Mouse (Mus musculus): ENCODE results near the gene Mdfi. TPM values are rescaled to one million over a fixed set of nuclear protein-coding genes. Genes with fewer than 3 reads are reported as not detected.

Gene Mdfi
- total and polyA plus RNA-seq, 2 experiments from 2014 or later = 0.99 to 9.5 TPM

- H3K27me3 ChIP-seq (ENCODE audit: insufficient read depth, low read length) = no peaks in the 10 kb centered on the region
- peak; percentile 68 for DNase-seq
- H3K4me2 ChIP-seq (ENCODE audit: low read depth) = peak overlapping the region; percentile 75
- WGBS = 15% methylated on average over 26 of the region's 26 CpGs
- peaks cover 39% of the 10 kb centered on the region for H3K4me1 ChIP-seq (ENCODE audit: insufficient read depth)
- ATAC-seq = 0 out of 2 replicates have a peak, but pooled peaks have one; percentile 1
- H3K9me3 ChIP-seq (ENCODE audit: low read length) = no peaks in the 10 kb centered on the region
- H3K4me3 ChIP-seq (ENCODE audit: low read depth, low read length) = peak overlapping the region; percentile 51
- H3K36me3 ChIP-seq (ENCODE audit: insufficient read depth) = peaks cover 20% of the 10 kb centered on the region
- no peak for TF ChIP-seq CTCF (IDR thresholded peaks at IDR 0.05; ENCODE audit: low read depth)
- H3K27ac ChIP-seq (ENCODE audit: low read depth, low read length) = peak overlapping the region; percentile 88
- peak overlapping the region; percentile 75 for H3K9ac ChIP-seq
Measured at GRCm38 (mm10) chr17:47876776-47877714, 42.6 kb upstream of the Mdfi start.

- 15% methylated on average over 9 of the region's 9 CpGs for WGBS
- Histone ChIP-seq H3K4me1 (ENCODE audit: insufficient read depth) (peaks cover 32% of the 10 kb centered on the region), H3K27ac (ENCODE audit: low read depth, low read length) (0 out of 2 replicates have a peak overlapping the region, but pooled peaks have one; percentile 5), H3K9ac (no peak overlapping the region), H3K27me3 (ENCODE audit: insufficient read depth, low read length) (no peaks in the 10 kb centered on the region), H3K36me3 (ENCODE audit: insufficient read depth) (peaks cover 51% of the 10 kb centered on the region), H3K4me2 (ENCODE audit: low read depth) (peak overlapping the region; percentile 29), H3K4me3 (ENCODE audit: low read depth, low read length) (no peak overlapping the region), H3K9me3 (ENCODE audit: low read length) (no peaks in the 10 kb centered on the region)
- ATAC-seq (peak; percentile 78), DNase-seq (peak; percentile 92)
- peak; percentile 90 for TF ChIP-seq CTCF (IDR thresholded peaks at IDR 0.05; ENCODE audit: low read depth)
Measured at GRCm38 (mm10) chr17:47873341-47873791, 38.9 kb upstream of the Mdfi start.

- Histone ChIP-seq H3K27me3 (ENCODE audit: insufficient read depth, low read length) (no peaks in the 10 kb centered on the region), H3K9me3 (ENCODE audit: low read length) (no peaks in the 10 kb centered on the region), H3K4me2 (ENCODE audit: low read depth) (peak overlapping the region; percentile 8), H3K4me1 (ENCODE audit: insufficient read depth) (peaks cover 28% of the 10 kb centered on the region), H3K36me3 (ENCODE audit: insufficient read depth) (peaks cover 59% of the 10 kb centered on the region), H3K9ac (peak overlapping the region; percentile 35), H3K27ac (ENCODE audit: low read depth, low read length) (peak overlapping the region; percentile 1; the same call in 1 of the 2 replicates), H3K4me3 (ENCODE audit: low read depth, low read length) (no peak overlapping the region)
- DNase-seq = no peak
- ATAC-seq = no peak
- 15% methylated on average over 31 of the region's 31 CpGs for WGBS
- no peak for TF ChIP-seq CTCF (IDR thresholded peaks at IDR 0.05; ENCODE audit: low read depth)
Measured at GRCm38 (mm10) chr17:47872311-47873011, 38.0 kb upstream of the Mdfi start.

- Histone ChIP-seq H3K36me3 (ENCODE audit: insufficient read depth) (peaks cover 51% of the 10 kb centered on the region), H3K4me2 (ENCODE audit: low read depth) (no peak overlapping the region), H3K4me1 (ENCODE audit: insufficient read depth) (peaks cover 18% of the 10 kb centered on the region), H3K4me3 (ENCODE audit: low read depth, low read length) (no peak overlapping the region), H3K9ac (no peak overlapping the region), H3K27me3 (ENCODE audit: insufficient read depth, low read length) (no peaks in the 10 kb centered on the region), H3K9me3 (ENCODE audit: low read length) (no peaks in the 10 kb centered on the region), H3K27ac (ENCODE audit: low read depth, low read length) (no peak overlapping the region)
- DNase-seq (no peak), ATAC-seq (no peak)
- 0 out of 2 replicates have a peak, but pooled peaks have one; percentile 5 for TF ChIP-seq CTCF (IDR thresholded peaks at IDR 0.05; ENCODE audit: low read depth)
- 93% methylated on average over 10 of the region's 10 CpGs for WGBS
Measured at GRCm38 (mm10) chr17:47869874-47870273, 35.4 kb upstream of the Mdfi start.

GRCm38 (mm10) chr17:47866037-47866436 is 31.5 kb upstream of the Mdfi start:
- peaks cover 32% of the 10 kb centered on the region for H3K36me3 ChIP-seq (ENCODE audit: insufficient read depth)
- no peak overlapping the region for H3K4me3 ChIP-seq (ENCODE audit: low read depth, low read length)
- H3K9me3 ChIP-seq (ENCODE audit: low read length) = no peaks in the 10 kb centered on the region
- H3K4me1 ChIP-seq (ENCODE audit: insufficient read depth) = no peaks in the 10 kb centered on the region
- no peak for TF ChIP-seq CTCF (IDR thresholded peaks at IDR 0.05; ENCODE audit: low read depth)
- DNase-seq = no peak
- ATAC-seq = 0 out of 2 replicates have a peak, but pooled peaks have one; percentile 9
- 52% methylated on average over 10 of the region's 10 CpGs for WGBS
- no peak overlapping the region for H3K4me2 ChIP-seq (ENCODE audit: low read depth)
- no peak overlapping the region for H3K9ac ChIP-seq
- H3K27me3 ChIP-seq (ENCODE audit: insufficient read depth, low read length) = no peaks in the 10 kb centered on the region
- 0 out of 2 replicates have a peak overlapping the region, but pooled peaks have one; percentile 2 for H3K27ac ChIP-seq (ENCODE audit: low read depth, low read length)

- H3K4me1 ChIP-seq (ENCODE audit: insufficient read depth) = no peaks in the 10 kb centered on the region
- 0 out of 2 replicates have a peak overlapping the region, but pooled peaks have one; percentile 22 for H3K9ac ChIP-seq
- peak overlapping the region; percentile 39 for H3K4me2 ChIP-seq (ENCODE audit: low read depth)
- peaks cover 17% of the 10 kb centered on the region for H3K36me3 ChIP-seq (ENCODE audit: insufficient read depth)
- H3K9me3 ChIP-seq (ENCODE audit: low read length) = no peaks in the 10 kb centered on the region
- H3K27me3 ChIP-seq (ENCODE audit: insufficient read depth, low read length) = no peaks in the 10 kb centered on the region
- no peak overlapping the region for H3K27ac ChIP-seq (ENCODE audit: low read depth, low read length)
- H3K4me3 ChIP-seq (ENCODE audit: low read depth, low read length) = no peak overlapping the region
- 4% methylated on average over 17 of the region's 17 CpGs for WGBS
- ATAC-seq (peak; percentile 87), DNase-seq (peak; percentile 89)
- peak; percentile 92 for TF ChIP-seq CTCF (IDR thresholded peaks at IDR 0.05; ENCODE audit: low read depth)
Measured at GRCm38 (mm10) chr17:47864496-47864895, 30.0 kb upstream of the Mdfi start.

All from forebrain, postnatal 0 days (tissue).